Mouse (Mus musculus) embryonic facial prominence, embryonic 10.5 days (tissue): ENCODE measurements around the gene Fut2. TPM values are rescaled to one million over a fixed set of nuclear protein-coding genes. Genes with fewer than 3 reads are reported as not detected.

ENCODE experiments used
- DNase-seq: peaks from one replicate; pipeline ENCODE4 v3.0.0-alpha.2; 2017; ENCODE audit warnings: low spot score
- H3K27ac ChIP-seq: fragments of 300-500 bp; sonication (generic); replicated peaks from 2 replicates; pipeline ENCODE4 v1.5.1; 2016; ENCODE audit warnings: mild to moderate bottlenecking
- H3K27me3 ChIP-seq: fragments of 300-500 bp; sonication (generic); replicated peaks from 2 replicates; pipeline ENCODE4 v1.6.1; 2016; ENCODE audit warnings: low read depth, mild to moderate bottlenecking; ENCODE audit not compliant: poor library complexity, severe bottlenecking
- H3K36me3 ChIP-seq: fragments of 300-500 bp; sonication (generic); replicated peaks from 2 replicates; pipeline ENCODE4 v1.6.1; 2016; ENCODE audit warnings: mild to moderate bottlenecking, moderate library complexity
- H3K4me1 ChIP-seq: fragments of 300-500 bp; sonication (generic); 2 replicates; pipeline ENCODE4 v1.6.1; 2016
- H3K4me3 ChIP-seq: fragments of 300-500 bp; sonication (generic); 2 replicates; pipeline ENCODE4 v1.5.1; 2016; ENCODE audit warnings: mild to moderate bottlenecking, moderate library complexity
- H3K9me3 ChIP-seq: fragments of 300-500 bp; sonication (generic); 2 replicates; pipeline ENCODE4 v1.6.1; 2016; ENCODE audit warnings: mild to moderate bottlenecking
- WGBS: fragments of 180-500 bp; shearing (Covaris S2); methylation state at CpG from one replicate; pipeline ENCODE4 v1.1.7; 2016; 5-methylcytosine and 5-hydroxymethylcytosine counted together
- polyA plus RNA-seq: library from polyadenylated mRNA; unstranded; fragments of >200 nt; fragmentation: Nextera tagmentation; extraction: Ambion mirVana; gene quantifications from 2 replicates; pipeline ENCODE4 v1.2.1, GENCODE M21; 2016

Gene Fut2
- polyA plus RNA-seq, 1 experiment from 2014 or later = 0.07 TPM

GRCm38 (mm10) chr7:45707375-45707967 lies 41.3 kb upstream of the Fut2 start:
- no peaks in the 10 kb centered on the region for H3K9me3 ChIP-seq
- peaks cover 4% of the 10 kb centered on the region; the same call in 1 of the 2 replicates for H3K27me3 ChIP-seq
- H3K4me3 ChIP-seq = peak overlapping the region; percentile 76
- peaks cover 33% of the 10 kb centered on the region for H3K36me3 ChIP-seq
- H3K4me1 ChIP-seq = peaks cover 75% of the 10 kb centered on the region
- 2% methylated on average over 27 of the region's 27 CpGs for WGBS
- peak; percentile 95 for DNase-seq
- H3K27ac ChIP-seq = peak overlapping the region; percentile 89

- H3K4me1 ChIP-seq = peaks cover 75% of the 10 kb centered on the region
- H3K27me3 ChIP-seq = peaks cover 6% of the 10 kb centered on the region; the same call in 1 of the 2 replicates
- H3K4me3 ChIP-seq = peak overlapping the region; percentile 76
- DNase-seq = peak; percentile 93
- WGBS = under 1% methylated on average over 45 of the region's 45 CpGs
- peak overlapping the region; percentile 89 for H3K27ac ChIP-seq
- H3K9me3 ChIP-seq = no peaks in the 10 kb centered on the region
- H3K36me3 ChIP-seq = peaks cover 26% of the 10 kb centered on the region
Observed at GRCm38 (mm10) chr7:45706721-45707241, 40.6 kb upstream of the Fut2 start.

GRCm38 (mm10) chr7:45705873-45706281 lies 39.7 kb upstream of the Fut2 start:
- Histone ChIP-seq H3K4me1 (peaks cover 82% of the 10 kb centered on the region), H3K4me3 (peak overlapping the region; percentile 76), H3K27ac (peak overlapping the region; percentile 89), H3K36me3 (peaks cover 17% of the 10 kb centered on the region), H3K27me3 (peaks cover 15% of the 10 kb centered on the region), H3K9me3 (no peaks in the 10 kb centered on the region)
- peak; percentile 80 for DNase-seq
- 0% methylated on average over 7 of the region's 7 CpGs for WGBS

- under 1% methylated on average over 21 of the region's 21 CpGs for WGBS
- H3K27me3 ChIP-seq = peaks cover 19% of the 10 kb centered on the region
- no peaks in the 10 kb centered on the region for H3K9me3 ChIP-seq
- peaks cover 13% of the 10 kb centered on the region for H3K36me3 ChIP-seq
- H3K4me1 ChIP-seq = peaks cover 85% of the 10 kb centered on the region
- H3K27ac ChIP-seq = peak overlapping the region; percentile 89
- H3K4me3 ChIP-seq = peak overlapping the region; percentile 76
- DNase-seq = peak; percentile 64
Observed at GRCm38 (mm10) chr7:45705443-45705864, 39.3 kb upstream of the Fut2 start.

- Histone ChIP-seq H3K4me3 (peak within 1 kb of the TSS; percentile 76), H3K4me1 (peaks cover 85% of the 10 kb centered on the region), H3K27ac (peak within 1 kb of the TSS; percentile 89), H3K36me3 (peaks cover 7% of the 10 kb centered on the region), H3K27me3 (peaks cover 25% of the 10 kb centered on the region), H3K9me3 (no peaks in the 10 kb centered on the region)
- DNase-seq = peak; percentile 99
- under 1% methylated on average over 36 of the region's 36 CpGs for WGBS
Observed at GRCm38 (mm10) chr7:45704730-45705442, 38.7 kb upstream of the Fut2 start, which contains the start of gene Dbp. Gene Dbp, plus strand, starts transcription at chr7:45705088.

GRCm38 (mm10) chr7:45704046-45704559 lies 37.9 kb upstream of the Fut2 start:
- no peaks in the 10 kb centered on the region for H3K36me3 ChIP-seq
- peak overlapping the region; percentile 76 for H3K4me3 ChIP-seq
- H3K27ac ChIP-seq = peak overlapping the region; percentile 88
- DNase-seq = peak; percentile 76
- peaks cover 32% of the 10 kb centered on the region for H3K27me3 ChIP-seq
- peaks cover 85% of the 10 kb centered on the region for H3K4me1 ChIP-seq
- WGBS = under 1% methylated on average over 13 of the region's 13 CpGs
- no peaks in the 10 kb centered on the region for H3K9me3 ChIP-seq

- Histone ChIP-seq H3K9me3 (no peaks in the 10 kb centered on the region), H3K27me3 (peaks cover 38% of the 10 kb centered on the region), H3K4me1 (peaks cover 80% of the 10 kb centered on the region), H3K36me3 (no peaks in the 10 kb centered on the region), H3K4me3 (peak overlapping the region; percentile 76), H3K27ac (peak overlapping the region; percentile 88)
- WGBS = 46% methylated on average over 12 of the region's 12 CpGs
- DNase-seq = no peak
Observed at GRCm38 (mm10) chr7:45703521-45704033, 37.4 kb upstream of the Fut2 start.

- peak overlapping the region; percentile 88 for H3K27ac ChIP-seq
- H3K27me3 ChIP-seq = peaks cover 44% of the 10 kb centered on the region
- DNase-seq = no peak
- peak overlapping the region; percentile 76 for H3K4me3 ChIP-seq
- 90% methylated on average over 17 of the region's 17 CpGs for WGBS
- H3K4me1 ChIP-seq = peaks cover 74% of the 10 kb centered on the region
- no peaks in the 10 kb centered on the region for H3K36me3 ChIP-seq
- H3K9me3 ChIP-seq = no peaks in the 10 kb centered on the region
Observed at GRCm38 (mm10) chr7:45702809-45703520, 36.8 kb upstream of the Fut2 start.

GRCm38 (mm10) chr7:45702316-45702715 lies 36.1 kb upstream of the Fut2 start:
- Histone ChIP-seq H3K9me3 (no peaks in the 10 kb centered on the region), H3K27me3 (peaks cover 46% of the 10 kb centered on the region), H3K4me3 (peak overlapping the region; percentile 76; the same call in 1 of the 2 replicates), H3K36me3 (no peaks in the 10 kb centered on the region), H3K4me1 (peaks cover 67% of the 10 kb centered on the region), H3K27ac (no peak overlapping the region)
- 94% methylated on average over 11 of the region's 11 CpGs for WGBS
- DNase-seq = no peak

- H3K4me1 ChIP-seq = peaks cover 60% of the 10 kb centered on the region
Observed at GRCm38 (mm10) chr7:45701607-45702006, 35.4 kb upstream of the Fut2 start.

GRCm38 (mm10) chr7:45701072-45701471 lies 34.9 kb upstream of the Fut2 start:
- no peaks in the 10 kb centered on the region for H3K36me3 ChIP-seq
- no peak for DNase-seq
- H3K9me3 ChIP-seq = no peaks in the 10 kb centered on the region
- H3K27ac ChIP-seq = peak overlapping the region; percentile 32; the same call in 1 of the 2 replicates
- peak overlapping the region; percentile 59 for H3K4me3 ChIP-seq
- WGBS = 32% methylated on average over 11 of the region's 11 CpGs
- peaks cover 46% of the 10 kb centered on the region for H3K27me3 ChIP-seq
- H3K4me1 ChIP-seq = peaks cover 55% of the 10 kb centered on the region

More at GRCm38 (mm10) chr7:45701607-45702006, 35.4 kb upstream of the Fut2 start:
- Histone ChIP-seq H3K27me3 (peaks cover 46% of the 10 kb centered on the region), H3K36me3 (no peaks in the 10 kb centered on the region), H3K27ac (no peak overlapping the region), H3K4me3 (peak overlapping the region; percentile 59; the same call in 1 of the 2 replicates), H3K9me3 (no peaks in the 10 kb centered on the region)
- WGBS = 86% methylated on average over 11 of the region's 11 CpGs
- DNase-seq = no peak
